Mouse (Mus musculus) MEL (cell line): ENCODE results near the gene Ric8b. TPM values are rescaled to one million over a fixed set of nuclear protein-coding genes. Genes with fewer than 3 reads are reported as not detected.

Experiments used
- DNase-seq: peaks from one replicate; pipeline ENCODE4 v3.0.0; 2011; ENCODE audit warnings: low read depth, low spot score
- H3K27ac ChIP-seq: 2 replicates; pipeline ENCODE4 v1.5.1; 2012; ENCODE audit warnings: low read depth, mild to moderate bottlenecking, control low read depth, low read length, moderate library complexity; ENCODE audit not compliant: control insufficient read depth
- H3K27me3 ChIP-seq, 2 experiments: fragments of 150-350 bp in 1 of 2; sonication (generic) in 1 of 2; 2 replicates each; pipeline ENCODE4 v1.6.1; 2012; ENCODE audit warnings: low read length in 2 of 2, mild to moderate bottlenecking in 2 of 2, improper control_type of control experiment in 1 of 2, moderate library complexity in 1 of 2; ENCODE audit not compliant: insufficient read depth in 2 of 2, control insufficient read depth in 1 of 2
- H3K36me3 ChIP-seq, 2 experiments: 2 replicates each; pipeline ENCODE4 v1.6.1; 2012 to 2014; ENCODE audit warnings: low read length in 2 of 2, improper control_type of control experiment in 1 of 2, inconsistent platforms in 1 of 2, mild to moderate bottlenecking in 1 of 2; ENCODE audit not compliant: insufficient read depth in 2 of 2, control insufficient read depth in 1 of 2
- H3K4me1 ChIP-seq, 2 experiments: fragments of 150-350 bp in 1 of 2; sonication (generic) in 1 of 2; 2 replicates each; pipeline ENCODE4 v1.6.1; 2012; ENCODE audit warnings: low read length in 2 of 2, improper control_type of control experiment in 1 of 2, mild to moderate bottlenecking in 1 of 2; ENCODE audit not compliant: insufficient read depth in 2 of 2, control insufficient read depth in 1 of 2
- H3K4me3 ChIP-seq, 2 experiments: fragments of 150-350 bp in 1 of 2; sonication (generic) in 1 of 2; 2 replicates each; pipeline ENCODE4 v1.5.1; 2012; ENCODE audit warnings: low read depth in 2 of 2, low read length in 2 of 2, mild to moderate bottlenecking in 2 of 2, moderate library complexity in 2 of 2, control low read depth in 1 of 2, improper control_type of control experiment in 1 of 2; ENCODE audit not compliant: control insufficient read depth in 1 of 2, insufficient read depth in 1 of 2
- H3K79me2 ChIP-seq: 2 replicates; pipeline ENCODE4 v1.6.1; 2012; ENCODE audit warnings: mild to moderate bottlenecking, low read length, moderate library complexity; ENCODE audit not compliant: control insufficient read depth, poor library complexity, insufficient read depth
- H3K9ac ChIP-seq: 2 replicates; pipeline ENCODE4 v1.6.1; 2012; ENCODE audit warnings: low read depth, mild to moderate bottlenecking, control low read depth, low read length, moderate library complexity; ENCODE audit not compliant: control insufficient read depth, poor library complexity, severe bottlenecking
- H3K9me3 ChIP-seq: fragments of 150-350 bp; sonication (generic); replicated peaks from 2 replicates; pipeline ENCODE4 v1.6.1; 2012; ENCODE audit warnings: mild to moderate bottlenecking, low read length, improper control_type of control experiment, moderate library complexity; ENCODE audit not compliant: insufficient read depth
- CHD1 ChIP-seq: IDR thresholded peaks from 2 replicates; pipeline ENCODE4 v1.6.1; 2012; ENCODE audit warnings: low read depth, mild to moderate bottlenecking, inconsistent platforms, low read length, improper control_type of control experiment
- CTCF ChIP-seq, 3 experiments: IDR thresholded peaks in 2 of 3; conservative IDR thresholded peaks in 1 of 3; 2 replicates each; pipeline ENCODE4 v1.5.1; 2011 to 2012; ENCODE audit warnings: low read length in 3 of 3, low read depth in 2 of 3, mild to moderate bottlenecking in 2 of 3, improper control_type of control experiment in 1 of 3, inconsistent platforms in 1 of 3, mixed read lengths in 1 of 3, moderate library complexity in 1 of 3; ENCODE audit not compliant: control insufficient read depth in 1 of 3, insufficient read depth in 1 of 3, poor library complexity in 1 of 3, severe bottlenecking in 1 of 3
- GABPA ChIP-seq: IDR thresholded peaks from 2 replicates; pipeline ENCODE4 v1.6.1; 2012; ENCODE audit warnings: low read depth, mild to moderate bottlenecking, inconsistent platforms, low read length, improper control_type of control experiment, moderate library complexity
- GATA1 ChIP-seq: IDR thresholded peaks from 2 replicates; pipeline ENCODE4 v1.6.1; 2011; ENCODE audit warnings: low read depth, low read length, improper control_type of control experiment
- MAFK ChIP-seq: IDR thresholded peaks from 2 replicates; pipeline ENCODE4 v1.6.1; 2011; ENCODE audit warnings: low read depth, mild to moderate bottlenecking, low read length, improper control_type of control experiment, borderline replicate concordance
- MAZ ChIP-seq: IDR thresholded peaks from 2 replicates; pipeline ENCODE4 v1.6.1; 2012; ENCODE audit warnings: low read depth, mild to moderate bottlenecking, inconsistent platforms, low read length, improper control_type of control experiment
- MXI1 ChIP-seq: IDR thresholded peaks from 2 replicates; pipeline ENCODE4 v1.6.1; 2011; ENCODE audit warnings: mild to moderate bottlenecking, low read depth, low read length, improper control_type of control experiment
- MYC ChIP-seq: IDR thresholded peaks from 2 replicates; pipeline ENCODE4 v1.6.1; 2011; ENCODE audit warnings: low read depth, mild to moderate bottlenecking, low read length, improper control_type of control experiment, moderate library complexity
- RCOR1 ChIP-seq: IDR thresholded peaks from 2 replicates; pipeline ENCODE4 v1.6.1; 2012; ENCODE audit warnings: low read depth, mild to moderate bottlenecking, inconsistent platforms, low read length, improper control_type of control experiment
- SMC3 ChIP-seq: IDR thresholded peaks from 2 replicates; pipeline ENCODE4 v1.6.1; 2011; ENCODE audit warnings: low read depth, low read length, improper control_type of control experiment
- TAL1 ChIP-seq: IDR thresholded peaks from 2 replicates; pipeline ENCODE4 v1.6.1; 2012; ENCODE audit warnings: mild to moderate bottlenecking, inconsistent platforms, low read length, moderate library complexity, mixed read lengths
- TBP ChIP-seq: IDR thresholded peaks from 2 replicates; pipeline ENCODE4 v1.8.0; 2011; ENCODE audit warnings: low read depth, low read length, improper control_type of control experiment
- UBTF ChIP-seq: IDR thresholded peaks from 2 replicates; pipeline ENCODE4 v1.6.1; 2012; ENCODE audit warnings: low read depth, mild to moderate bottlenecking, inconsistent platforms, low read length, improper control_type of control experiment, moderate library complexity, borderline replicate concordance; ENCODE audit not compliant: insufficient read depth
- USF1 ChIP-seq: IDR thresholded peaks from 2 replicates; pipeline ENCODE4 v1.6.1; 2014; ENCODE audit warnings: low read depth, mild to moderate bottlenecking, inconsistent platforms, low read length, improper control_type of control experiment, moderate library complexity
- USF2 ChIP-seq, 2 experiments: IDR thresholded peaks; 2 replicates each; pipeline ENCODE4 v1.6.1; 2011 to 2012; ENCODE audit warnings: improper control_type of control experiment in 2 of 2, low read length in 2 of 2, borderline replicate concordance in 1 of 2, inconsistent platforms in 1 of 2, low read depth in 1 of 2, mild to moderate bottlenecking in 1 of 2; ENCODE audit not compliant: insufficient read depth in 1 of 2
- ZMIZ1 ChIP-seq: IDR thresholded peaks from 2 replicates; pipeline ENCODE4 v1.6.1; 2012; ENCODE audit warnings: low read depth, mild to moderate bottlenecking, inconsistent platforms, low read length, improper control_type of control experiment, moderate library complexity
- ZNF384 ChIP-seq: IDR thresholded peaks from 2 replicates; pipeline ENCODE4 v1.6.1; 2012; ENCODE audit warnings: low read depth, mild to moderate bottlenecking, inconsistent platforms, low read length, improper control_type of control experiment
- polyA plus RNA-seq, 2 experiments: library from polyadenylated mRNA; stranded (reverse) in 1 of 2; unstranded in 1 of 2; fragments of >175 nt in 1 of 2; fragments of >200 nt in 1 of 2; gene quantifications; 2 replicates each; pipeline versions ENCODE4 v1.2.1 to v1.2.4; 2012; ENCODE audit warnings: low replicate concordance in 2 of 2, low read depth in 1 of 2; ENCODE audit not compliant: insufficient read length in 2 of 2, insufficient read depth in 1 of 2, missing spikeins in 1 of 2
- total RNA-seq: library from RNA; depleted of rRNA; stranded (reverse); fragments of 300-350 nt; gene quantifications from 2 replicates; pipeline ENCODE4 v1.2.3, GENCODE M21; 2012

Ric8b gene
- total and polyA plus RNA-seq, 3 experiments, result 6.3 to 8.6 TPM; not detected in 1

DNA sequence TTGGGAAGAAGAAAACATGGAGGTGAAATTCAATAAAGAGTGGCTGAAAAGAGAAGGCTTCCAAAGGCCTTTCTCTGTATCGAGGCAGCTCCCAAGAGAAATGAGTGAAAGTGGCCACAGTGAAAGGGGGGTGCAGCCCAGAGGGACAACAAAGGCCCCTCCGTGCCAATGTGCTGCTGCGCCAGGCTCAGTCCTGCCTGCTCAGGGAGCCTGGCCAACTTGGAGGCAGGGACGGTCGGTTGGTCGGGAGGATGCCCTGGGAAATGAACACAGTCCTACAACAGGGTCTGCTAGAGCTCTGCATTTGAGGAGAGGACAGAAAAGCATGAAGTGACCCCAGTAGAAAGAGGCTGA lies 105.9 kb downstream of the Ric8b start:
- Histone ChIP-seq H3K9me3 (no peaks in the 10 kb centered on the region), H3K4me3 (no peak overlapping the region), H3K4me1 (peaks cover 0 to 5% of the 10 kb centered on the region in 2 experiments; a peak in 3 of 4 replicates), H3K9ac (no peak overlapping the region), H3K27me3 (no peaks in the 10 kb centered on the region), H3K27ac (no peak overlapping the region), H3K79me2 (no peaks in the 10 kb centered on the region), H3K36me3 (no peaks in the 10 kb centered on the region)
- no peak for TF ChIP-seq TAL1
- no peak for TF ChIP-seq MYC
- TF ChIP-seq SMC3, result no peak
- no peak for TF ChIP-seq MXI1
- TF ChIP-seq CTCF (IDR thresholded peaks at IDR 0.05 in 2 of 3, conservative IDR thresholded peaks at IDR 0.05 in 1 of 3; ENCODE audit: control insufficient read depth in 1 of 3, insufficient read depth in 1 of 3, low read depth in 2 of 3, low read length in 3 of 3, poor library complexity in 1 of 3, severe bottlenecking in 1 of 3), result no peak
- no peak for TF ChIP-seq GABPA
- no peak for TF ChIP-seq MAZ
- TF ChIP-seq ZNF384, result no peak
- TF ChIP-seq TBP, result no peak
- TF ChIP-seq RCOR1, result no peak
- no peak for TF ChIP-seq UBTF
- TF ChIP-seq MAFK, result no peak
- TF ChIP-seq GATA1, result no peak
- no peak for TF ChIP-seq USF2 (IDR thresholded peaks at IDR 0.05; ENCODE audit: borderline replicate concordance in 1 of 2, insufficient read depth in 1 of 2, low read depth in 1 of 2, low read length in 2 of 2)
- TF ChIP-seq ZMIZ1, result no peak
- TF ChIP-seq USF1, result no peak
- DNase-seq, result no peak

DNA sequence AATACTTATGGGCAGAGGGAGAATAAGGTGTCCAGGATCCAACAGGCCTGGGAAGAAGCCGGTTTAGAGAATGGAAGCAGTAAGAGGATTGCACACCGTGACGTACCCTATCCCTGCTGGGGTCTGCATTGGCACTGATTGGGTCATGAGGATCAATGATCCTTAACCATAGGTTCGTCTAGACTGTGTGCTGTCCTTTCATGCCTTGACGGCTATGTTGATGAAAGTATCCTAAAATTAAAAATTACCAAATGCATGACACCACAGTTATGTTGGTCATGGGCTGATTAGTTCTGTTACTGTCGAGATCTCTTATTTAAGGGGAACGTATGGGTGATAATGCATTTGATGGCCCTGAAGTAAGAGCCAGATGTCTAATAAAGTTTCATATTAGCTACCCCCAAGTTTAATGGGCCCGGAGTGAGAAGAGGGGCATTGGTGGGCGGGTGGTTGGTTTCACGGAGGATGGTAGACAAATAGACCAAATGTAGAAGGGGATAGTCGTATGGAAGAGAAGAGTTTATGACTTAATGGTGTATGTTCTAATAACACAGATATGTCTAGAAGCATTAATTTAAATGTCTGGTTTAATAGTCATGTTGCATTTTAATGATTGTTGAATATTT lies 108.5 kb downstream of the Ric8b start:
- no peaks in the 10 kb centered on the region for H3K36me3 ChIP-seq
- no peak for DNase-seq
- TF ChIP-seq TBP (no peak), MAZ (no peak), UBTF (no peak), MXI1 (no peak), CHD1 (no peak), GABPA (no peak)
- TF ChIP-seq, all 39 proteins: peak for 0
- H3K4me1 ChIP-seq, result peaks cover 0 to 5% of the 10 kb centered on the region in 2 experiments; a peak in 3 of 4 replicates
- no peak overlapping the region for H3K4me3 ChIP-seq
- no peak overlapping the region for H3K9ac ChIP-seq
- no peaks in the 10 kb centered on the region for H3K79me2 ChIP-seq
- H3K27ac ChIP-seq, result no peak overlapping the region
- no peaks in the 10 kb centered on the region for H3K9me3 ChIP-seq
- no peaks in the 10 kb centered on the region for H3K27me3 ChIP-seq
